Mouse (Mus musculus): ENCODE data around the gene B3gnt2. TPM values are rescaled to one million over a fixed set of nuclear protein-coding genes. Genes with fewer than 3 reads are reported as not detected.

B3gnt2 gene
- polyA plus RNA-seq, 1 experiment from 2014 or later: 11.9 TPM

DNA sequence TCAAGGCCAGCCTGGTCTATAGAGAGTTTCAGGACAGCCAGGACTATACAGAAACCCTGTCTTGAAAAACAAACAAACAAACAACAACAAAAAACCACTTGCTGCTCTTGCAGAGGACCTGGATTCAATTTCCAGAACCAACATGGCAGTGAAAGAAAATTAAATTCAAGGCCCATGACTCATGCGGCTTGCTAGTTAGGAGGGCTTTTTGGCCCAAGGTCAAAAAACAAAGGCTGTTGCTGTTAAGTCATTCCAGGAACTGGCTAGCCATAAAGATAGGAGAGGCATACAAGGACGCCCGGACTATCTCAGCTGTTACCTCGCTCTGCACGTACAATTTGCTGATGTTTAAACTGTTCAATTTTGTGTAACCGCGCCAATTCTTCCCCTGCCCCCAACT lies 142.7 kb downstream of the B3gnt2 start:
- no peak for ATAC-seq
- Histone ChIP-seq H3K9ac (ENCODE audit: low read depth, low read length) (no peak overlapping the region), H3K4me2 (ENCODE audit: low read depth, low read length) (no peak overlapping the region), H3K9me3 (ENCODE audit: control insufficient read depth, low read length) (no peaks in the 10 kb centered on the region), H3K36me3 (ENCODE audit: control insufficient read depth, insufficient read depth, low read length) (no peaks in the 10 kb centered on the region), H3K27ac (ENCODE audit: low read length) (no peak overlapping the region), H3K27me3 (replicated peaks; ENCODE audit: control insufficient read depth, insufficient read depth, low read length) (no peaks in the 10 kb centered on the region), H3K4me1 (ENCODE audit: control insufficient read depth, insufficient read depth, low read length) (no peaks in the 10 kb centered on the region), H3K4me3 (ENCODE audit: low read length) (no peak overlapping the region)
- 90% methylated on average over 7 of the region's 7 CpGs for WGBS

DNA sequence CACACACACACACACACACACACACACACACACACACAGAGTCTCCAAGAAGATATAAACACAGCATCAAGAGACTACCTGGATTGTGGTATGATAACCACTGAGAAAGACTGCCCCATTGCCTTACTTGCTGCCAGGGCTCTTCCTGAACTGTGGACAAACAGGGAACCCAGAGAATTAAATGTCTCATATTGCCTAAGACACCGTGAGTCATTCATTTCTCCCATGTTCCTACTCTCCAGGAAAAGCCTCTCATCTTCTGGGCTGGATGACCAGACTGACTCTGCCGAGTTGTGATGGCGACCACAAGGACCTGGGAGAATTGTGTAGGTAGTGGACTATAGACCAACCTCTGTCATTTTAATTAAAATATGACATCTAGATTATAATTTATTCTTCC lies 149.4 kb downstream of the B3gnt2 start:
- Histone ChIP-seq H3K4me3 (ENCODE audit: low read length) (no peak overlapping the region), H3K4me1 (ENCODE audit: control insufficient read depth, insufficient read depth, low read length) (no peaks in the 10 kb centered on the region), H3K9me3 (ENCODE audit: control insufficient read depth, low read length) (no peaks in the 10 kb centered on the region), H3K27ac (ENCODE audit: low read length) (no peak overlapping the region), H3K9ac (ENCODE audit: low read depth, low read length) (no peak overlapping the region), H3K36me3 (ENCODE audit: control insufficient read depth, insufficient read depth, low read length) (no peaks in the 10 kb centered on the region), H3K27me3 (replicated peaks; ENCODE audit: control insufficient read depth, insufficient read depth, low read length) (no peaks in the 10 kb centered on the region), H3K4me2 (ENCODE audit: low read depth, low read length) (no peak overlapping the region)
- no peak for ATAC-seq
- 90% methylated on average over 3 of the region's 3 CpGs for WGBS

DNA sequence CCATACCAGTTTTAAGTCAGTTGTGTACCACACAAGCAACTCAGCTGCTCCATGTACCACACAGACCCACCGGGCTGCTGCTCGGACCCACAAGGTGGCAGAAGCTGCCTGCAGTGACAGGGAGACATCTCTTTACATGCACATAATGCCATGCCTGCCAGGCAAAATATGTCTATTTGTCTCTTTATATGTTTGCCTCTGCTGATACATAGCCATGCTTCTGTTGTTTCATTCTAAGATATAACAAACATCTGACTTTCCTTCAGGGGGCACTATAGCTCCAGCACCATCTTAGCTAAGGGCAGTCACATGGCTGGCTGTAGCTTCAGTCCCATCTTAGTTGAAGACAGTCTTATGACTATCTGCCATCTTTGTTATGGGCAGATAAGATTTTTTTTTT lies 150.2 kb downstream of the B3gnt2 start:
- no peaks in the 10 kb centered on the region for H3K9me3 ChIP-seq (ENCODE audit: control insufficient read depth, low read length)
- no peaks in the 10 kb centered on the region for H3K27me3 ChIP-seq (replicated peaks; ENCODE audit: control insufficient read depth, insufficient read depth, low read length)
- no peak overlapping the region for H3K9ac ChIP-seq (ENCODE audit: low read depth, low read length)
- H3K4me3 ChIP-seq (ENCODE audit: low read length): no peak overlapping the region
- H3K4me1 ChIP-seq (ENCODE audit: control insufficient read depth, insufficient read depth, low read length): no peaks in the 10 kb centered on the region
- H3K36me3 ChIP-seq (ENCODE audit: control insufficient read depth, insufficient read depth, low read length): no peaks in the 10 kb centered on the region
- no peak for ATAC-seq
- H3K27ac ChIP-seq (ENCODE audit: low read length): no peak overlapping the region
- 94% methylated on average over 2 of the region's 2 CpGs for WGBS
- no peak overlapping the region for H3K4me2 ChIP-seq (ENCODE audit: low read depth, low read length)

Other genes starting within 250 kb of the B3gnt2 start
- gene Zrsr1, start 111.0 kb upstream of the B3gnt2 start, polyA plus RNA-seq (2015; fragmentation: Nextera tagmentation; extraction: Ambion mirVana): 1.8 and 2.2 TPM in 2 replicates
- 11.2 and 12.0 TPM in 2 replicates for gene Gm28048, start 121.1 kb upstream of the B3gnt2 start, polyA plus RNA-seq (2015; fragmentation: Nextera tagmentation; extraction: Ambion mirVana)
- 320 and 339 TPM in 2 replicates for gene Commd1, start 121.4 kb upstream of the B3gnt2 start, polyA plus RNA-seq (2015; fragmentation: Nextera tagmentation; extraction: Ambion mirVana)
- gene Cct4, start 129.6 kb upstream of the B3gnt2 start, polyA plus RNA-seq (2015; fragmentation: Nextera tagmentation; extraction: Ambion mirVana): 214 and 241 TPM in 2 replicates
- gene Fam161a, start 146.6 kb upstream of the B3gnt2 start, polyA plus RNA-seq (2015; fragmentation: Nextera tagmentation; extraction: Ambion mirVana): 1.5 and 2.7 TPM in 2 replicates